Mouse (Mus musculus) olfactory bulb, adult 2 months (tissue): ENCODE data around the gene Ybx3.

Source experiments
- CTCF ChIP-seq: fragments of 200-500 bp; IDR thresholded peaks from 2 replicates; pipeline ENCODE4 v1.5.1; 2012; ENCODE audit warnings: low read depth, mild to moderate bottlenecking, low read length, moderate library complexity; ENCODE audit not compliant: insufficient read depth
- POLR2A ChIP-seq: fragments of 200-500 bp; IDR thresholded peaks from 2 replicates; pipeline ENCODE4 v1.6.1; 2012; ENCODE audit warnings: mild to moderate bottlenecking, low read depth, low read length, moderate library complexity; ENCODE audit not compliant: insufficient read depth

DNA sequence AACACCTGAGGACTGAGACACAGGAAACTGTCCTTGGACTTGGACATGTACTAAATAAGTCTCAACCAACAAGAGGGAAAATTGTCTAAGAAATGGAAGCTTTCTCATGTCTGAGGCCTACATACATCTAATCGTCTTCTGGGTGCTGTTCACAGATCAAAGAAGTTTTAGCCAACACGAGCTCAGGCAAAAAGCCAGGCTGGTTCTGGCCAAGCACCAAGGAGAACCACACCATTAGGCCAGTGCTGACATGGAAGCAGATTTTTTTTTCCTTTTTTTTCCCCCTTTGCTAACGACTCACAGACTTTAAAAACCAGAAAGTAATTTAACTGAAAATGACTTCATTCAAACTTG, 5.3 kb downstream of the Ybx3 start:
- TF ChIP-seq CTCF (no peak), POLR2A (no peak)
